Mouse (Mus musculus): Measurements from ENCODE around the gene Trpc7.

DNA sequence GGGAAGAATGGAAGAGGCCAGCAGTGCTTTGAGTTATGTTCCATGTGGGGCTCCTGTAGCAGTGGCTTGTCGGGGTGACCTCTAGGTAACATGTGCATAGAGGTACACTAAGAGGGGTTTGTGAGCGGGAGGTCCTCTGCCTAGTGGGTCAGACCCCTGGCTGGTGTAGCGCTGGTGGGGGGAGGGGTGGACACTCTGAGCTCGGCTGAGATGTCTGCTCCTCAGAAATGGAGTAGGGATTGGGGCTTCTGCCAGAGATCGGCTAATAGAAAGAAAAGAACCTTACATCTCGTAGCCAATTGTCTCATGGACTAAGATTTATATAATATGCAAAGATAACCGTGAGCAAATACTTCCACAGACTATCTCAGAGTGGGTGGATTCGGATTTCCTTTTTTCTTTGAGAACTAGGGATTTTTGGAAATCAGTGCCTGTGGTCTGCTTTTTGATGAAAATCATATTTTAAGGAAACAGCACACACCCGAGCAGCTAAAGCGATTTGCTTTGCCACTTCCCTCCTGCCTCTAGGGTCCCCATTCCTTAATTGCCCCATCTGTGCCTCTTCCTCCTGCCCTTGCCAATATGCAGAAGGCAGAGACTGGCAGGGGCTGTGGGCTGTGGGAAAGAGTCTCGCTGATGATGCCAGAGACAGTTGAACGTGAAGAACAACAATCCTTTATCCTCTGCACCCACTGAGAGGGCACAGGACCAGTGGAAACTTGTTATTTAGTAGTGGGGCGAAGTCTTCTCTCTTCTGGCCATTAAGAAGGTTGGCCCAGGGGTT is 133.2 kb downstream of the Trpc7 start:
- TF ChIP-seq POLR2A (IDR thresholded peaks at IDR 0.05; ENCODE audit: insufficient read length, low read depth) = no peak
- TF ChIP-seq MAX (IDR thresholded peaks at IDR 0.05; ENCODE audit: low read depth) = no peak
- no peak for TF ChIP-seq MYOD1 (IDR thresholded peaks at IDR 0.05; ENCODE audit: control insufficient read depth in 1 of 3, insufficient read length in 2 of 3, low read depth in 2 of 3)
- TF ChIP-seq TCF3 (IDR thresholded peaks at IDR 0.05; ENCODE audit: insufficient read length, low read depth) = no peak
- no peak for TF ChIP-seq POLR2AphosphoS2 (IDR thresholded peaks at IDR 0.05; ENCODE audit: insufficient read length, low read depth)
- no peak for TF ChIP-seq TCF12 (IDR thresholded peaks at IDR 0.05; ENCODE audit: insufficient read depth, poor library complexity, severe bottlenecking)
- no peak for TF ChIP-seq USF1 (IDR thresholded peaks at IDR 0.05; ENCODE audit: low read depth)
- TF ChIP-seq E2F4 (IDR thresholded peaks at IDR 0.05; ENCODE audit: insufficient read depth) = no peak
- no peak for TF ChIP-seq MYOG (IDR thresholded peaks at IDR 0.05; ENCODE audit: control insufficient read depth in 1 of 3, insufficient read depth in 1 of 3, insufficient read length in 2 of 3, low read depth in 2 of 3)
- TF ChIP-seq CEBPB (IDR thresholded peaks at IDR 0.05; ENCODE audit: insufficient read depth, poor library complexity, severe bottlenecking) = no peak
- TF ChIP-seq REST (IDR thresholded peaks at IDR 0.05; ENCODE audit: insufficient read depth, insufficient read length) = no peak
- TF ChIP-seq SRF (IDR thresholded peaks at IDR 0.05; ENCODE audit: control insufficient read depth, insufficient read length, low read depth) = no peak
